Mouse (Mus musculus) limb, embryonic 11.5 days (tissue): Measurements from ENCODE around the gene Pkig. TPM values are rescaled to one million over a fixed set of nuclear protein-coding genes. Genes with fewer than 3 reads are reported as not detected.

ENCODE experiments used
- ATAC-seq: fragments of 200-750 bp; cut with Nextera tagmentation; 2 replicates; pipeline ENCODE4 v1.8.0; 2017; ENCODE audit warnings: low read depth; ENCODE audit not compliant: insufficient number of reproducible peaks, low FRiP score, low TSS enrichment
- DNase-seq: peaks from one replicate; pipeline ENCODE4 v3.0.0-alpha.2; 2015; ENCODE audit warnings: low spot score
- H3K27ac ChIP-seq: fragments of 300-500 bp; sonication (generic); replicated peaks from 2 replicates; pipeline ENCODE4 v1.5.1; 2014; ENCODE audit warnings: low read depth, mild to moderate bottlenecking, low read length
- H3K27me3 ChIP-seq: fragments of 300-500 bp; sonication (generic); 2 replicates; pipeline ENCODE4 v1.6.1; 2014; ENCODE audit warnings: mild to moderate bottlenecking, low read length, mixed read lengths; ENCODE audit not compliant: control insufficient read depth, insufficient read depth
- H3K36me3 ChIP-seq: fragments of 300-500 bp; sonication (generic); 2 replicates; pipeline ENCODE4 v1.6.1; 2014; ENCODE audit warnings: mild to moderate bottlenecking, low read length, moderate library complexity, mixed read lengths; ENCODE audit not compliant: control insufficient read depth, insufficient read depth
- H3K4me1 ChIP-seq: fragments of 300-500 bp; sonication (generic); 2 replicates; pipeline ENCODE4 v1.6.1; 2014; ENCODE audit warnings: low read length, mixed read lengths; ENCODE audit not compliant: control insufficient read depth, insufficient read depth
- H3K4me2 ChIP-seq: fragments of 300-500 bp; sonication (generic); 2 replicates; pipeline ENCODE4 v1.6.1; 2014; ENCODE audit warnings: low read depth, mild to moderate bottlenecking, moderate library complexity; ENCODE audit not compliant: severe bottlenecking
- H3K4me3 ChIP-seq: fragments of 300-500 bp; sonication (generic); 2 replicates; pipeline ENCODE4 v1.5.1; 2014; ENCODE audit warnings: low read depth, low read length
- H3K9ac ChIP-seq: fragments of 300-500 bp; sonication (generic); 2 replicates; pipeline ENCODE4 v1.6.1; 2014; ENCODE audit warnings: mild to moderate bottlenecking, low read length
- H3K9me3 ChIP-seq: fragments of 300-500 bp; sonication (generic); 2 replicates; pipeline ENCODE4 v1.6.1; 2016; ENCODE audit warnings: low read length; ENCODE audit not compliant: control insufficient read depth
- WGBS: fragments of 180-500 bp; shearing (Covaris S2); extraction: QIAGEN DNeasy Blood & Tissue Kit; methylation state at CpG from one replicate; pipeline ENCODE4 v1.1.7; 2014; 5-methylcytosine and 5-hydroxymethylcytosine counted together
- polyA plus RNA-seq: library from polyadenylated mRNA; unstranded; fragments of >200 nt; fragmentation: Nextera tagmentation; extraction: Ambion mirVana; gene quantifications from 2 replicates; pipeline ENCODE4 v1.2.1, GENCODE M21; 2014

The Pkig gene
- polyA plus RNA-seq, 1 experiment from 2014 or later = 177 TPM

DNA sequence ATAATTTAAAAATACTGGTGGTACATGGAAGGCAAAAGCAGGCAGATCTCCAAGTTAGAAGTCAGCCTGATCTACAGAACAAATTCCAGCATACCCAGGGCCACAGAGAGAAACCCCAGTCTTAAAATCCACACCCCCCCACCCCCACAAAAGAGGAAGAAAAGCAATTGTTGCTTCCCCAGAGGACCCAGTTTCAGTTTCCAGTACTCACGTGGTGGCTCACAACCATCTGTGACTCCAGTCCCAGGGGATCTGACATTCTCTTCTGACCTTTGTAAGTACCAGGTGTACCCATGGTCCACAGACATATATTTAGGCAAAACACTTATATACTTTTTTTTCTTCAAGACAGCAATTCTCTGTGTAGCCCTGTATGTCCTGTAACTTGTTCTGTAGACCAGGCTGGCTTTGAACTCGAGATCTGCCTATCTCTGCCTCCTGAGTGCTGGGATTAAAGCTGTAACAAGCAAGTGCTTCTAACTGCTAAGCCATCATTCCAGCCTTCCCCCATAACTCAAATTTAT is 4.6 kb downstream of the Pkig start:
- no peak for ATAC-seq

GRCm38 (mm10) chr2:163663930-163664329 is 5.7 kb downstream of the Pkig start:
- no peaks in the 10 kb centered on the region for H3K36me3 ChIP-seq
- no peak for ATAC-seq
- DNase-seq = no peak
- H3K4me3 ChIP-seq = no peak overlapping the region
- H3K9me3 ChIP-seq = no peaks in the 10 kb centered on the region
- H3K4me1 ChIP-seq = peaks cover 3% of the 10 kb centered on the region; the same call in 1 of the 2 replicates
- no peak overlapping the region for H3K9ac ChIP-seq
- no peak overlapping the region for H3K27ac ChIP-seq
- no peaks in the 10 kb centered on the region for H3K27me3 ChIP-seq
- WGBS = 90% methylated on average over 3 of the region's 3 CpGs
- H3K4me2 ChIP-seq = no peak overlapping the region

More for the DNA sequence above, 4.6 kb downstream of the Pkig start:
- H3K9me3 ChIP-seq = no peaks in the 10 kb centered on the region
- H3K27ac ChIP-seq = no peak overlapping the region
- no peak for DNase-seq
- H3K4me1 ChIP-seq = peaks cover 3% of the 10 kb centered on the region; the same call in 1 of the 2 replicates
- H3K36me3 ChIP-seq = no peaks in the 10 kb centered on the region
- no peak overlapping the region for H3K9ac ChIP-seq
- no peak overlapping the region for H3K4me3 ChIP-seq
- no peaks in the 10 kb centered on the region for H3K27me3 ChIP-seq
- no peak overlapping the region for H3K4me2 ChIP-seq
- 74% methylated on average over 2 of the region's 2 CpGs for WGBS

GRCm38 (mm10) chr2:163667045-163667444 is 8.9 kb downstream of the Pkig start:
- no peaks in the 10 kb centered on the region for H3K4me1 ChIP-seq
- no peak overlapping the region for H3K27ac ChIP-seq
- H3K36me3 ChIP-seq = no peaks in the 10 kb centered on the region
- DNase-seq (no peak), ATAC-seq (no peak)
- no peaks in the 10 kb centered on the region for H3K9me3 ChIP-seq
- 90% methylated on average over 1 of the region's 1 CpGs for WGBS
- H3K4me3 ChIP-seq = no peak overlapping the region
- H3K27me3 ChIP-seq = no peaks in the 10 kb centered on the region
- no peak overlapping the region for H3K9ac ChIP-seq
- H3K4me2 ChIP-seq = no peak overlapping the region

- H3K4me3 ChIP-seq = no peak overlapping the region
- no peaks in the 10 kb centered on the region for H3K9me3 ChIP-seq
- ATAC-seq (no peak), DNase-seq (no peak)
- no peak overlapping the region for H3K4me2 ChIP-seq
- H3K27me3 ChIP-seq = no peaks in the 10 kb centered on the region
- no peak overlapping the region for H3K9ac ChIP-seq
- H3K36me3 ChIP-seq = no peaks in the 10 kb centered on the region
- H3K4me1 ChIP-seq = peaks cover 8% of the 10 kb centered on the region
- no peak overlapping the region for H3K27ac ChIP-seq
- WGBS = 91% methylated on average over 11 of the region's 11 CpGs
Observed at GRCm38 (mm10) chr2:163670872-163671594, 12.8 kb downstream of the Pkig start.

- Histone ChIP-seq H3K36me3 (no peaks in the 10 kb centered on the region), H3K9me3 (no peaks in the 10 kb centered on the region), H3K9ac (no peak overlapping the region), H3K27ac (no peak overlapping the region), H3K4me1 (peaks cover 8% of the 10 kb centered on the region), H3K4me2 (no peak overlapping the region), H3K27me3 (no peaks in the 10 kb centered on the region), H3K4me3 (no peak overlapping the region)
- WGBS = 69% methylated on average over 5 of the region's 5 CpGs
- DNase-seq (no peak), ATAC-seq (no peak)
Observed at GRCm38 (mm10) chr2:163674397-163674796, 16.2 kb downstream of the Pkig start.

GRCm38 (mm10) chr2:163675144-163675619 is 17.0 kb downstream of the Pkig start:
- H3K4me3 ChIP-seq = no peak overlapping the region
- no peak for DNase-seq
- no peak overlapping the region for H3K27ac ChIP-seq
- 44% methylated on average over 5 of the region's 5 CpGs for WGBS
- no peaks in the 10 kb centered on the region for H3K27me3 ChIP-seq
- H3K36me3 ChIP-seq = no peaks in the 10 kb centered on the region
- peaks cover 8% of the 10 kb centered on the region for H3K4me1 ChIP-seq
- no peak for ATAC-seq
- H3K9me3 ChIP-seq = no peaks in the 10 kb centered on the region
- no peak overlapping the region for H3K9ac ChIP-seq
- no peak overlapping the region for H3K4me2 ChIP-seq

DNA sequence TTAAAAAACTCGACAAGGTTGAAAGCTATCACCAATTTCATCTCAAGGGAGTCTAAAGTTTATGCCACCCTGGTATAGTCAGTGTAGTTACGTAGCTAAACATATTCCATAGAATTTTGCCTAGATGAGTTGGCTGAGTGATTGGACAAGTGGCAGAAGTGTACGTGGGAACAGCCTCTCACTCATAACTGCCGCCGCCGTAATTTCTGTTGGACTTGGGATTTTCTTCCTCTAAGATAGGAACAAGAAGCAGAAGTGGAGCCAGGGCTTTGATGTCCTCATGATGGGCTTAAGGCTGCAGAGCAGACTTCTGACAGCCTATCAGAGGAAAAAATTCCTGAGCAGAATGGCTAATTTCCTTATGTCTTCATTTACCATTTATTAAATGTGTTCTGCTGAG is 17.5 kb downstream of the Pkig start:
- H3K9ac ChIP-seq = no peak overlapping the region
- no peak overlapping the region for H3K4me3 ChIP-seq
- DNase-seq = no peak
- peaks cover 8% of the 10 kb centered on the region for H3K4me1 ChIP-seq
- no peaks in the 10 kb centered on the region for H3K9me3 ChIP-seq
- H3K4me2 ChIP-seq = no peak overlapping the region
- no peaks in the 10 kb centered on the region for H3K36me3 ChIP-seq
- H3K27ac ChIP-seq = no peak overlapping the region
- H3K27me3 ChIP-seq = no peaks in the 10 kb centered on the region
- no peak for ATAC-seq
- 81% methylated on average over 6 of the region's 6 CpGs for WGBS

DNA sequence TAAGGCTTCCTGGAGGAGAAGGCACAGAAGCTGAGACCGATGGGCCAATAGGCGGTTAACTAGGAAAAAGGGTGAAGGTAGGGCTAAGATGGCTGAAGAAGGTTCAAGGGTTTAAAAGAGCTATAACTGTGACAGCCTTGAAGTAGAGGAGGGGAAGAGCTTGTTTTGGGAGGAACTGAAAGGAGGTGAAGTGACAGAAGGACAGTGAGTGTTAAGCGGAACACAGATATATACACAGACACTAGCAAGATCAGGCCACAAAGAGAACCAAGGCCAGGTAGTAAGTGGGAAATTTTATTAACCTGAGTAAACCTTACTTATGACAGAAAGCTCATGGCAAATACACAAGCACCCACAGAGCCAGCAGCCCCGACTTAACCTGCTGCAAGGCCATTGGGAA is 18.1 kb downstream of the Pkig start:
- no peak for DNase-seq
- ATAC-seq = no peak
- Histone ChIP-seq H3K36me3 (no peaks in the 10 kb centered on the region), H3K4me1 (peaks cover 8% of the 10 kb centered on the region), H3K9ac (no peak overlapping the region), H3K4me3 (no peak overlapping the region), H3K27me3 (no peaks in the 10 kb centered on the region), H3K4me2 (no peak overlapping the region), H3K27ac (no peak overlapping the region), H3K9me3 (no peaks in the 10 kb centered on the region)
- WGBS = 92% methylated on average over 4 of the region's 4 CpGs
